Comparison of ENCODE assay signal across 7 mouse cellular contexts in genomic region chr15:27315964-27316745, GRCm38 (mm10).
DNase-seq lines count a peak whose midpoint lies in the region; ATAC-seq and TF ChIP-seq lines count a peak whose summit lies in the region.

No protein-coding gene starts in this region.

- no peaks in the 10 kb centered on the region for H3K9me3 ChIP-seq in liver, postnatal 0 days (ENCODE audit: low read length)
- H3K9me3 ChIP-seq in liver, embryonic 11.5 days (ENCODE audit: control insufficient read depth, low read length), result no peaks in the 10 kb centered on the region
- no peaks in the 10 kb centered on the region for H3K9me3 ChIP-seq in forebrain, embryonic 12.5 days

- H3K4me3 ChIP-seq in liver, postnatal 0 days (ENCODE audit: low read depth, low read length), result no peak overlapping the region
- no peak overlapping the region for H3K4me3 ChIP-seq in liver, embryonic 11.5 days (ENCODE audit: low read depth, low read length)
- H3K4me3 ChIP-seq in forebrain, embryonic 12.5 days (replicated peaks), result no peak overlapping the region

- no peak for TF ChIP-seq EP300 in liver, postnatal 0 days (IDR thresholded peaks at IDR 0.05; ENCODE audit: low read depth)

- ATAC-seq in liver, postnatal 0 days, result no peak
- no peak for ATAC-seq in liver, embryonic 11.5 days (replicated peaks; ENCODE audit: low FRiP score)
- 0 out of 2 replicates have a peak, but pooled peaks have one; percentile 57 for ATAC-seq in forebrain, embryonic 12.5 days (ENCODE audit: low FRiP score)

- no peak overlapping the region for H3K9ac ChIP-seq in liver, postnatal 0 days (replicated peaks)
- H3K9ac ChIP-seq in liver, embryonic 11.5 days (ENCODE audit: low read depth, low read length), result no peak overlapping the region
- H3K9ac ChIP-seq in forebrain, embryonic 12.5 days, result no peak overlapping the region

- no peaks in the 10 kb centered on the region for H3K36me3 ChIP-seq in liver, postnatal 0 days (replicated peaks; ENCODE audit: insufficient read depth, low read length)
- H3K36me3 ChIP-seq in liver, embryonic 11.5 days (ENCODE audit: control insufficient read depth, insufficient read depth, low read length), result no peaks in the 10 kb centered on the region
- H3K36me3 ChIP-seq in forebrain, embryonic 12.5 days (replicated peaks), result no peaks in the 10 kb centered on the region

- no peaks in the 10 kb centered on the region for H3K4me1 ChIP-seq in liver, postnatal 0 days (ENCODE audit: insufficient read depth)
- no peaks in the 10 kb centered on the region for H3K4me1 ChIP-seq in liver, embryonic 11.5 days (replicated peaks; ENCODE audit: control insufficient read depth, insufficient read depth, low read length)
- H3K4me1 ChIP-seq in forebrain, embryonic 12.5 days, result no peaks in the 10 kb centered on the region

- peak; percentile 65 for TF ChIP-seq CTCF in liver, postnatal 0 days (IDR thresholded peaks at IDR 0.05; ENCODE audit: low read depth)

- no peak overlapping the region for H3K4me2 ChIP-seq in liver, postnatal 0 days (ENCODE audit: low read depth, low read length)
- no peak overlapping the region for H3K4me2 ChIP-seq in liver, embryonic 11.5 days
- H3K4me2 ChIP-seq in forebrain, embryonic 12.5 days, result no peak overlapping the region

- 46% methylated on average over 4 of the region's 4 CpGs for WGBS in liver, postnatal 0 days (ENCODE audit: insufficient replicate concordance)
- whole genome bisulfite sequencing in liver, embryonic 11.5 days, result 49% methylated on average over 4 of the region's 4 CpGs
- WGBS in forebrain, embryonic 12.5 days, result 53% methylated on average over 4 of the region's 4 CpGs

- no peak overlapping the region for H3K27ac ChIP-seq in liver, postnatal 0 days (ENCODE audit: low read depth)
- no peak overlapping the region for H3K27ac ChIP-seq in liver, embryonic 11.5 days (ENCODE audit: low read depth, low read length)
- H3K27ac ChIP-seq in forebrain, embryonic 12.5 days, result no peak overlapping the region

- no peaks in the 10 kb centered on the region for H3K27me3 ChIP-seq in liver, postnatal 0 days (ENCODE audit: insufficient read depth, low read length)
- no peaks in the 10 kb centered on the region for H3K27me3 ChIP-seq in liver, embryonic 11.5 days (replicated peaks; ENCODE audit: control insufficient read depth, insufficient read depth, low read length)
- no peaks in the 10 kb centered on the region for H3K27me3 ChIP-seq in forebrain, embryonic 12.5 days

- DNase-seq in liver, postnatal 0 days, result no peak
- DNase-seq in liver, embryonic 11.5 days (ENCODE audit: low spot score), result no peak
- peak; percentile 83 for DNase-seq in NIH3T3 (ENCODE audit: low read depth)
- DNase-seq in naive thymus-derived CD4-positive, alpha-beta T cell, adult 2 months (ENCODE audit: low read depth), result peak; percentile 63
- DNase-seq in kidney, adult 8-10 months, result no peak
- no peak for DNase-seq in thymus, postnatal 14 days

Comparison
In these comparisons a context has a peak if more than half of its experiments do, and no peak if none do; other contexts are left out.
1. DNase-seq: peak in NIH3T3 (single experiment) and naive thymus-derived CD4-positive, alpha-beta T cell, adult 2 months (single experiment); none in liver, postnatal 0 days (single experiment), liver, embryonic 11.5 days (single experiment), kidney, adult 8-10 months (0 of 2) and thymus, postnatal 14 days (single experiment).